Mouse (Mus musculus) intestine, embryonic 14.5 days (tissue): ENCODE data around the gene Nav2. TPM values are rescaled to one million over a fixed set of nuclear protein-coding genes. Genes with fewer than 3 reads are reported as not detected.

Experiments used
- ATAC-seq: fragments of 200-750 bp; cut with Nextera tagmentation; replicated peaks from 2 replicates; pipeline ENCODE4 v1.8.0; 2017; ENCODE audit warnings: low read depth, moderate number of reproducible peaks, moderate TSS enrichment, moderate library complexity; ENCODE audit not compliant: low FRiP score, low TSS enrichment
- DNase-seq: peaks from one replicate; pipeline ENCODE4 v3.0.0-alpha.2; 2018; ENCODE audit warnings: low spot score
- H3K27ac ChIP-seq: fragments of 300-500 bp; sonication (generic); 2 replicates; pipeline ENCODE4 v1.5.1; 2014; ENCODE audit warnings: low read depth, mild to moderate bottlenecking, control low read depth
- H3K27me3 ChIP-seq: fragments of 300-500 bp; sonication (generic); replicated peaks from 2 replicates; pipeline ENCODE4 v1.6.1; 2014; ENCODE audit warnings: low read length, control low read depth; ENCODE audit not compliant: control insufficient read depth, insufficient read depth
- H3K36me3 ChIP-seq: fragments of 300-500 bp; sonication (generic); 2 replicates; pipeline ENCODE4 v1.6.1; 2014; ENCODE audit warnings: low read length, control low read depth; ENCODE audit not compliant: control insufficient read depth, insufficient read depth
- H3K4me1 ChIP-seq: fragments of 300-500 bp; sonication (generic); replicated peaks from 2 replicates; pipeline ENCODE4 v1.6.1; 2014; ENCODE audit warnings: low read length, control low read depth, mixed read lengths; ENCODE audit not compliant: control insufficient read depth, insufficient read depth
- H3K4me2 ChIP-seq: fragments of 300-500 bp; sonication (generic); 2 replicates; pipeline ENCODE4 v1.6.1; 2014; ENCODE audit warnings: low read length
- H3K4me3 ChIP-seq: fragments of 300-500 bp; sonication (generic); 2 replicates; pipeline ENCODE4 v1.5.1; 2014; ENCODE audit warnings: low read depth, low read length, control low read depth, mixed read lengths
- H3K9ac ChIP-seq: fragments of 300-500 bp; sonication (generic); 2 replicates; pipeline ENCODE4 v1.6.1; 2014; ENCODE audit warnings: mild to moderate bottlenecking, low read length
- H3K9me3 ChIP-seq: fragments of 300-500 bp; sonication (generic); 2 replicates; pipeline ENCODE4 v1.6.1; 2016; ENCODE audit warnings: low read length, control low read depth; ENCODE audit not compliant: control insufficient read depth
- WGBS: fragments of 180-500 bp; shearing (Covaris S2); extraction: QIAGEN DNeasy Blood & Tissue Kit; methylation state at CpG from one replicate; pipeline ENCODE4 v1.1.7; 2014; 5-methylcytosine and 5-hydroxymethylcytosine counted together
- polyA plus RNA-seq: library from polyadenylated mRNA; unstranded; fragments of >200 nt; fragmentation: Nextera tagmentation; extraction: Ambion mirVana; gene quantifications from 2 replicates; pipeline ENCODE4 v1.2.1, GENCODE M21; 2014

Gene Nav2
- polyA plus RNA-seq, 1 experiment from 2014 or later: 31.5 TPM

DNA sequence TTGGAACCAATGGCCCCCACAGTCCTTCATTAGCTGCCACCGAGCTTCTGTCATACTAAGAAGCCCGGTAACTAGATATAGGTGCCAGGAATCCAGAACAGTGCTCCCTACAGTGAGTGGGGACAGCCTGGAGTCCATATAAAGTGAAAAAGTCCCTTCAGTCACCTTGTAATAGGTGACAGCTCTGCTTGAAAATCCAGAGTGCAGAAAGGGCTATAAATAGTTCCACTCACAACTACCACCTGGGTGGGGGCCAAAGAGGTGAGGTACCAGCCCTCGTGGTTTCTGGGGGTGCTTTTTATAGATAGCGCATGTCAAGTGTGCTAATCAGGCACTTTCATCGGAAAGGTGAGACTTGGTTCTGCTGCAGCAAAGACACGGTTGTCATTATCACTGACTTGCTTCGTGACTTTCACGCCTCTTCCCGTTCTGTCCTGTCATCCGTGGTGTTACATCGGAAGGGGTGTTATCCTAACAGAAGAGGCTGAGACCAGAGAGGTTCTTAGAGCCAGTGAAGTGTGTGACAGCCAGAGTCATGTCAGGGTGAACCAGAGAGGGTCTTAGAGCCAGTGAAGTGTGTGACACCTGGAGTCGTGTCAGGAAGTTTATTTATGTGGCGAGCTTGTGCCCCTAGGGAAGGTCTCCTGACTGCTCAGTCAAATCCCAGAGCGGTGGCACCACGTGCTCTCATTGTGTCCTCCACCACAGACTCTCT, 179.8 kb downstream of the Nav2 start:
- Histone ChIP-seq H3K27me3 (no peaks in the 10 kb centered on the region), H3K9ac (no peak overlapping the region), H3K4me2 (no peak overlapping the region), H3K4me3 (no peak overlapping the region), H3K27ac (no peak overlapping the region), H3K4me1 (no peaks in the 10 kb centered on the region; the same call in 1 of the 2 replicates), H3K36me3 (no peaks in the 10 kb centered on the region), H3K9me3 (no peaks in the 10 kb centered on the region)
- DNase-seq (no peak), ATAC-seq (no peak)
- WGBS: 70% methylated on average over 15 of the region's 15 CpGs

DNA sequence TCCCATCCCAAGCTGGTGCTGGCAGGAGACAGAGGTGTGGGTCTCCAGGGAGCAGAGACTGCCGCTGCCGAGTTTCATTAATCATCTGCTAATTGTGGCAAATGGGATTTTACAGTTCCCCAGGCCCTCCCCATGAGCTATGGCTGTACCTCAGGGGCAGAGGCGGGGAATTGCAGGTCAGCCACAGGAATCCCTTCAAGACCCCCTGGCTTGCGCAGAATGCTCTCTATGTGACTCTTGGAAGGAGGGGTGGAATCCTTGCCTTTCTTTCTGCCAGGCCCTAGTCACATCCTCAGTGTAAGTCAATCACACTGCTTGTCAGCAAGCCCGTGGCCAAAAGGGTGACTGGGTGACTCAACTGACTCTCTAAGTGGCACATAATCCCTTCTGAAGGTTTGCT, 182.9 kb downstream of the Nav2 start:
- DNase-seq (no peak), ATAC-seq (no peak)
- Histone ChIP-seq H3K36me3 (no peaks in the 10 kb centered on the region), H3K9me3 (no peaks in the 10 kb centered on the region), H3K4me1 (no peaks in the 10 kb centered on the region), H3K4me3 (no peak overlapping the region), H3K9ac (no peak overlapping the region), H3K27ac (no peak overlapping the region), H3K27me3 (no peaks in the 10 kb centered on the region), H3K4me2 (no peak overlapping the region)
- WGBS: 36% methylated on average over 5 of the region's 5 CpGs

DNA sequence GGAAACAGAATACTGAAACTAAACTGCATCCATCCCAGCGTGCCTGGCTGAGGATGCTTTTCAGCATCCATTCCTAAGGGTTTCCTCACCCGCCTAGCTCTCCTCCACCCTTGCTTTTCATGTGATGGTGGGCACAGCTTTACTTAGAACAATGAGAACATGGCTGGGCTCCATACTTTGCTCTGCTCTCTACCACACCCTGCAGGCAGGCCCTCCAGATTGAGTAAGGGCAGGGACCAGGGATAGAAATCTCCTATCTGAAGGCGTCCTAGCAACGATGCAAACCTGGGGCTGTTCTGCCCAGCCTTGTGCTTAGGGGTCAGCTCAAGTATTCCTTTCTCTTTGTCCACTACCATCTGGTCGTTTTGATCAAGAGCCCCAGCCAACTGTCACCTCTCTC, 183.4 kb downstream of the Nav2 start:
- DNase-seq (no peak), ATAC-seq (no peak)
- H3K27me3 ChIP-seq: no peaks in the 10 kb centered on the region
- H3K4me3 ChIP-seq: no peak overlapping the region
- H3K4me2 ChIP-seq: no peak overlapping the region
- no peaks in the 10 kb centered on the region for H3K4me1 ChIP-seq
- no peak overlapping the region for H3K27ac ChIP-seq
- no peaks in the 10 kb centered on the region for H3K36me3 ChIP-seq
- H3K9me3 ChIP-seq: no peaks in the 10 kb centered on the region
- 62% methylated on average over 5 of the region's 5 CpGs for WGBS
- no peak overlapping the region for H3K9ac ChIP-seq

DNA sequence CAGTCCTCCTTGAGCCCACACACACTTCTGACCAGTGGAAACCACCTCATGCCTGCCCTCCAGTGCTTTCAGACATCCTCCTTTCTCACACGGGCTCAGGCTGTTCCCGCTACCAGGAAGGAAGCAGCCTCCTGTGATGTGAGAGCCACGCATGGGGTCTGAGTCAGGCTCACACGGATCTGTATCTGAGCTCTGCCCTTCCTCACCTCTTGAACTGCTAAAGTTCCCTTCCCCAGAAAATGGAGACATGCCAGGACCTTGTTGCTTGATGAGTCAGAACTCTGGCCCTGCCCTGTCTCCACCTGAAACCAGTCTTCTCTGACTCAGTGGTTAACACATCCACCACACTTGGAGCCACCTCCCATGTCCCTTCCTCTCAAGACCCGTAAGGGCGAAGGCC, 185.1 kb downstream of the Nav2 start:
- H3K4me2 ChIP-seq: no peak overlapping the region
- WGBS: 70% methylated on average over 6 of the region's 6 CpGs
- no peak for DNase-seq
- no peaks in the 10 kb centered on the region for H3K9me3 ChIP-seq
- ATAC-seq: no peak
- no peak overlapping the region for H3K4me3 ChIP-seq
- H3K27me3 ChIP-seq: no peaks in the 10 kb centered on the region
- H3K27ac ChIP-seq: no peak overlapping the region
- no peaks in the 10 kb centered on the region for H3K4me1 ChIP-seq
- no peaks in the 10 kb centered on the region for H3K36me3 ChIP-seq
- H3K9ac ChIP-seq: no peak overlapping the region

DNA sequence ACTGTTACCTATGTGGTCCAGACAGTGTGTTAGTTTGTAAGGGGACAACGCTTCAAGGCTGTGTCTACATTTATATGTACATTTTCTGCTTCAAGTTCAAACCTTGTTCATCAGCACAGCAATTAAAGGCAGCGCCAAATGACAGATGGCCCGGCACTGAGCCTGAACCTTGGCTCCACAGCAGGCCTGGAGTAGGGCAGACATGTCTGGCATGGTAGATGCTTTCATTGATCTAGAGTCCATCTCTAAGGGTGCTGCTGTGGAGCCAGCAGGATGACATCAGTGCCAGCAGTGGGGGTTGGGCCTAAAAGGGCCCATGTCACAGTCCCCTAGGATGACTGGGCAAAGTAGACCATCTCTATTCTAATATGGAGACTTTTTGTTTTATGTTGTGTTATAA, 186.0 kb downstream of the Nav2 start:
- H3K4me1 ChIP-seq: no peaks in the 10 kb centered on the region
- H3K27ac ChIP-seq: no peak overlapping the region
- WGBS: 92% methylated on average over 3 of the region's 3 CpGs
- H3K36me3 ChIP-seq: no peaks in the 10 kb centered on the region
- no peak overlapping the region for H3K9ac ChIP-seq
- H3K27me3 ChIP-seq: no peaks in the 10 kb centered on the region
- no peak for DNase-seq
- H3K4me2 ChIP-seq: no peak overlapping the region
- H3K9me3 ChIP-seq: no peaks in the 10 kb centered on the region
- H3K4me3 ChIP-seq: no peak overlapping the region
- ATAC-seq: no peak

DNA sequence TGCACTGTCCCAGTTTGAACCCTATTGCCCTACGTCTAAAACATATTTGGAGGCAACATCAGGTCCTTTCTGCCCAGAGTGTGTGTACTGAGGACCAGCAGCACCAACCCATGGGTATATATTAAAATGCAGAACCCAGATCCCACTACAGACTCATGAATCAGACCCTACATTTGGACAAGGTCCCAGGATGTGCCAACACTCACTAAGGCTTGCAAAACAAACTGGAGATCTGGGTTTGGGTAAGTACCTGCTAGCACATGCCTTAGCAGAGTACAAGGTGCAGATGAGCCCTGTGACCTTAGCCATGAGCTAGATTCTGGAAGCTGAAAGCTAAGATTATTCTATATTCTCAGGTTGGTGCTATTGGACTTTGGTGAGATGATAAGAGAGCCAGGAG, 192.8 kb downstream of the Nav2 start:
- Histone ChIP-seq H3K9me3 (no peaks in the 10 kb centered on the region), H3K9ac (no peak overlapping the region), H3K36me3 (no peaks in the 10 kb centered on the region), H3K27me3 (no peaks in the 10 kb centered on the region), H3K27ac (no peak overlapping the region), H3K4me1 (no peaks in the 10 kb centered on the region), H3K4me3 (no peak overlapping the region), H3K4me2 (no peak overlapping the region)
- no peak for DNase-seq
- ATAC-seq: no peak
- WGBS: 90% methylated on average over 1 of the region's 1 CpGs

DNA sequence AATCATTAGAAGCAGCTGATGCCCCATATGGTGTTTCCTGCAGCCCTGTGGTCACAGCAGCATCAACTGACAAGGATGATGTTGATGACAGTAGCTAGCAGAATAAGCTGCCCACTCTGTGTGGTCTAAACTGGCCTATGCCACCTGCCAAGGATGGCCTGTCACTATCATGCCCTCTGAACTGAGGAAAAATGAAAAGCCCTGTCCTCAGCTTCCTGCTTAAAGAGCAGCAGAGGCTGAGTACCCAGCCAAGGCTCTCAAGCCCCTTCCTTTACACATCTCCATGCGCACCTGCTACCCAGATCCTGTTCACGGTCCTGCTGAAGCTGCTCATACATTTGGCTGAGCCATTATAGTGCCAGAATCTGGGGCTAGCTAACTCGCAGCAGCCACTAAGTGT, 193.7 kb downstream of the Nav2 start:
- no peaks in the 10 kb centered on the region for H3K9me3 ChIP-seq
- H3K4me3 ChIP-seq: no peak overlapping the region
- H3K27me3 ChIP-seq: no peaks in the 10 kb centered on the region
- H3K27ac ChIP-seq: no peak overlapping the region
- H3K9ac ChIP-seq: no peak overlapping the region
- no peak overlapping the region for H3K4me2 ChIP-seq
- H3K4me1 ChIP-seq: no peaks in the 10 kb centered on the region
- no peaks in the 10 kb centered on the region for H3K36me3 ChIP-seq
- no peak for DNase-seq
- 86% methylated on average over 3 of the region's 3 CpGs for WGBS
- no peak for ATAC-seq

DNA sequence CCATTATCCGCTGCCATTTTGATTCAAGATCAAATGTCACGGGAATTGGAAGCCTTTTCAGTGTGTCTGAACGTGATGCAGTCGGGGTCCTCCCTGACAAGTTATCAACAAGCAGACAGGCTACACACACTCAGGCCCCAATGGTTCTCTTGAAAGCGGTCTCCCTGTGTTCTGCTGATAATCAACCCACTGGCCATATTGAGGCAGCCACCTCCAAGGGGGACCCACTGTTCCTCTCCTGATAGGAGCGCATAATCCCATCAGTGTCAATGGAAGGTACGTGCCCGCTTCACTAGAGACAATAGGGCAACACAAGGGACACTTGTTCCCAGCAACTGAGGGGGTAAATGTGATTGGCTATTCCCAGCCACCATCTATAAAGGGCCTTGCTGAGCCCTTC, 195.9 kb downstream of the Nav2 start:
- 82% methylated on average over 8 of the region's 8 CpGs for WGBS
- Histone ChIP-seq H3K4me1 (no peaks in the 10 kb centered on the region), H3K27me3 (no peaks in the 10 kb centered on the region), H3K27ac (no peak overlapping the region), H3K9me3 (no peaks in the 10 kb centered on the region), H3K4me2 (no peak overlapping the region), H3K4me3 (no peak overlapping the region), H3K36me3 (no peaks in the 10 kb centered on the region), H3K9ac (no peak overlapping the region)
- ATAC-seq: no peak
- DNase-seq: no peak

DNA sequence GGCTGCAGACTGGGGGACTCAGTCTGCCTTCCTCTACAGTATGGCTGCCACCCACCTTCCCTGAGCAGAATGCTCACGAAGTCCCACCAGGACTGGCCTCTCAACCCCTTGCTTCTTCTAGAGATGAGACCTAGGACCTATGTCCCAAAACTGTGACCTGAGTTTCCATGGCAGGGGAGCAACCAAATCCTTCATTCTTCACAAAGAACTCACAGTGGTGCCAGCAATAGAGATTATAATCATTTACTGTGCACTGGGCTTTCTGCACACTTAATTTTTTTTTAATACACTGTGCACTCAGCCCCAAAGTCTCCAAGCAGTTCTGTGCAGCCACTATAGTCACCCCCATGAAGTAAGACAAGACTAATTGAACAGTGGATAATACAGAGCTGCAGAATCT, 196.3 kb downstream of the Nav2 start:
- Histone ChIP-seq H3K36me3 (no peaks in the 10 kb centered on the region), H3K27ac (no peak overlapping the region), H3K27me3 (no peaks in the 10 kb centered on the region), H3K4me1 (no peaks in the 10 kb centered on the region), H3K4me3 (no peak overlapping the region), H3K9ac (no peak overlapping the region), H3K9me3 (no peaks in the 10 kb centered on the region), H3K4me2 (no peak overlapping the region)
- ATAC-seq (no peak), DNase-seq (no peak)
- WGBS: 91% methylated on average over 1 of the region's 1 CpGs
